Mouse (Mus musculus) lung, adult 2 months (tissue): ENCODE results near the gene Asb6.

Experiments used
- CTCF ChIP-seq: fragments of 200-500 bp; IDR thresholded peaks from 2 replicates; pipeline ENCODE4 v1.5.1; 2011; ENCODE audit warnings: mild to moderate bottlenecking, low read length, control low read depth; ENCODE audit not compliant: insufficient read depth
- POLR2A ChIP-seq: fragments of 200-500 bp; IDR thresholded peaks from 2 replicates; pipeline ENCODE4 v1.6.1; 2011; ENCODE audit warnings: low read depth, mild to moderate bottlenecking, control low read depth, low read length, borderline replicate concordance; ENCODE audit errors: extremely low read depth

GRCm38 (mm10) chr2:30794179-30795108 is 35.7 kb downstream of the Asb6 start:
- TF ChIP-seq POLR2A (no peak), CTCF (peak; percentile 81)
